Mouse (Mus musculus) bone marrow, adult 2 months (tissue): ENCODE results near the gene Mecom.

ENCODE experiments used
- CTCF ChIP-seq: fragments of 200-500 bp; IDR thresholded peaks from 2 replicates; pipeline ENCODE4 v1.5.1; 2011; ENCODE audit warnings: low read length, control low read depth; ENCODE audit not compliant: control insufficient read depth, insufficient read depth
- POLR2A ChIP-seq: fragments of 200-500 bp; IDR thresholded peaks from 2 replicates; pipeline ENCODE4 v1.6.1; 2011; ENCODE audit warnings: low read depth, mild to moderate bottlenecking, control low read depth, low read length, borderline replicate concordance; ENCODE audit not compliant: control insufficient read depth

GRCm38 (mm10) chr3:30257776-30258175 is 290.0 kb downstream of the Mecom start:
- TF ChIP-seq CTCF (no peak), POLR2A (no peak)
